Mouse (Mus musculus) MEL (cell line): Measurements from ENCODE around the gene E130114P18Rik.

Source experiments
- E2F4 ChIP-seq: IDR thresholded peaks from 2 replicates; pipeline ENCODE4 v1.6.1; 2011; ENCODE audit warnings: low read depth, low read length, improper control_type of control experiment, borderline replicate concordance
- SMC3 ChIP-seq: IDR thresholded peaks from 2 replicates; pipeline ENCODE4 v1.6.1; 2011; ENCODE audit warnings: low read depth, low read length, improper control_type of control experiment

- no peak for TF ChIP-seq E2F4
- no peak for TF ChIP-seq SMC3
These were observed 36.1 kb upstream of the E130114P18Rik start for GRCm38 (mm10) chr4:97813996-97814395.
